Mouse (Mus musculus) kidney, adult 2 months (tissue): ENCODE data around the gene Eif2ak1.

Source experiments
- CTCF ChIP-seq: fragments of 200-500 bp; conservative IDR thresholded peaks from 2 replicates; pipeline ENCODE4 v1.5.1; 2011; ENCODE audit warnings: low read depth, mild to moderate bottlenecking, control low read depth, low read length, moderate library complexity, mixed read lengths; ENCODE audit not compliant: insufficient read depth, insufficient read length
- POLR2A ChIP-seq: fragments of 200-500 bp; IDR thresholded peaks from one replicate; pipeline ENCODE4 v1.6.1; 2011; ENCODE audit warnings: low read depth, low read length, control low read depth

GRCm38 (mm10) chr5:143818461-143818860 is 873 bp downstream of the Eif2ak1 start:
- TF ChIP-seq CTCF (no peak), POLR2A (no peak)
